Comparison of ENCODE assay signal across 9 mouse cellular contexts in genomic region chr9:108261865-108262264, GRCm38 (mm10). TPM values are rescaled to one million over a fixed set of nuclear protein-coding genes. Genes with fewer than 3 reads are reported as not detected.
DNase-seq lines count a peak whose midpoint lies in the region; ATAC-seq lines count a peak whose summit lies in the region.
"Had no signal": no experiment of that assay in that cellular context is flagged by ENCODE, and none has a peak within 500 bp of the region (broad histone marks: within the 10 kb centered on the region; RNA-seq: fewer than 3 reads in every experiment).

No protein-coding gene starts in this region.

- WGBS in heart, embryonic 15.5 days = 33% methylated on average over 7 of the region's 7 CpGs
- 59% methylated on average over 7 of the region's 7 CpGs for WGBS in liver, embryonic 16.5 days (ENCODE audit: insufficient replicate concordance)

- DNase-seq in gastrocnemius, adult 8-10 months (ENCODE audit: low spot score in 2 of 2) = peak; percentile 39 to 40
- DNase-seq in gastrocnemius, postnatal 4 days (ENCODE audit: low spot score in 2 of 2) = no peak
- DNase-seq in natural killer cell, adult 2 months (ENCODE audit: low spot score in 2 of 2) = no peak
- no peak for DNase-seq in layer of hippocampus, adult 18-20 months (ENCODE audit: low spot score in 2 of 2)
- DNase-seq: adrenal gland, adult 8-10 months had no signal

- peak overlapping the region; percentile 77 for H3K4me3 ChIP-seq in brown adipose tissue, adult 24 weeks (ENCODE audit: insufficient read depth, low read depth, low read length)
- peak overlapping the region; percentile 92 for H3K4me3 ChIP-seq in heart, embryonic 15.5 days
- H3K4me3 ChIP-seq in liver, embryonic 16.5 days (ENCODE audit: low read depth, low read length) = no peak overlapping the region

- no peak for ATAC-seq in heart, embryonic 15.5 days (replicated peaks; ENCODE audit: insufficient number of reproducible peaks, insufficient read depth, low FRiP score, low read depth)
- no peak for ATAC-seq in liver, embryonic 16.5 days (ENCODE audit: low read depth)
- no peak for ATAC-seq in cerebellum, adult (ENCODE audit: insufficient number of reproducible peaks, low FRiP score, low TSS enrichment)

- no peaks in the 10 kb centered on the region for H3K36me3 ChIP-seq in heart, embryonic 15.5 days
- H3K36me3 ChIP-seq in liver, embryonic 16.5 days (ENCODE audit: control insufficient read depth, insufficient read depth) = no peaks in the 10 kb centered on the region

- peaks cover 19% of the 10 kb centered on the region for H3K4me1 ChIP-seq in brown adipose tissue, adult 24 weeks (ENCODE audit: control insufficient read depth, insufficient read depth, insufficient read length, low read length)
- H3K4me1 ChIP-seq in heart, embryonic 15.5 days (replicated peaks) = peaks cover 70% of the 10 kb centered on the region
- peaks cover 21% of the 10 kb centered on the region for H3K4me1 ChIP-seq in liver, embryonic 16.5 days (ENCODE audit: control insufficient read depth, low read depth, low read length)

- peak overlapping the region; percentile 5; the same call in 1 of the 2 replicates for H3K27ac ChIP-seq in brown adipose tissue, adult 24 weeks (replicated peaks; ENCODE audit: low read depth, low read length)
- H3K27ac ChIP-seq in heart, embryonic 15.5 days = peak overlapping the region; percentile 99
- no peak overlapping the region for H3K27ac ChIP-seq in liver, embryonic 16.5 days (ENCODE audit: low read length)

- H3K9ac ChIP-seq in heart, embryonic 15.5 days = peak overlapping the region; percentile 96
- no peak overlapping the region for H3K9ac ChIP-seq in liver, embryonic 16.5 days (ENCODE audit: low read depth, low read length)

- H3K27me3 ChIP-seq in heart, embryonic 15.5 days = no peaks in the 10 kb centered on the region
- no peaks in the 10 kb centered on the region for H3K27me3 ChIP-seq in liver, embryonic 16.5 days (ENCODE audit: control insufficient read depth, insufficient read depth, low read depth, low read length)

- peak overlapping the region; percentile 80 for H3K4me2 ChIP-seq in heart, embryonic 15.5 days
- H3K4me2 ChIP-seq in liver, embryonic 16.5 days (ENCODE audit: low read depth, low read length) = peak overlapping the region; percentile 98

- H3K9me3 ChIP-seq in heart, embryonic 15.5 days (replicated peaks) = no peaks in the 10 kb centered on the region
- no peaks in the 10 kb centered on the region for H3K9me3 ChIP-seq in liver, embryonic 16.5 days (replicated peaks; ENCODE audit: control insufficient read depth, low read length)

RNA-seq across cellular contexts. Expression of gene Dag1, which starts 1.9 kb away (rescaled TPM):
- 100 to 1,000 TPM; 159 to 203 (median 172) TPM for total RNA-seq in gastrocnemius, adult 8-10 months (2022)
- 100 to 1,000 TPM; 400 to 402 TPM for total RNA-seq in gastrocnemius, postnatal 4 days (2021)
- 116 and 133 TPM in 2 replicates for polyA plus RNA-seq in brown adipose tissue, adult 24 weeks (2012; ENCODE audit: insufficient read depth, insufficient read length, missing spikeins)
- polyA plus RNA-seq in heart, embryonic 15.5 days (2015; fragmentation: Nextera tagmentation; extraction: Ambion mirVana) = 128 and 143 TPM in 2 replicates
- 17.0 and 20.4 TPM in 2 replicates for polyA plus RNA-seq in liver, embryonic 16.5 days (2015; fragmentation: Nextera tagmentation; extraction: Ambion mirVana)
- total RNA-seq in layer of hippocampus, adult 18-20 months (2021) = 10 to 100 TPM; 73.4 to 75.4 TPM

RNA-seq across cellular contexts. Expression of gene Nicn1, which starts 28.4 kb away (rescaled TPM):
- total RNA-seq in gastrocnemius, adult 8-10 months (2022) = 10 to 100 TPM in 3 of 4 experiments, 1 to 10 TPM in 1; 8.0 to 13.5 (median 12.4) TPM
- 10 to 100 TPM; 15.9 to 16.7 TPM for total RNA-seq in gastrocnemius, postnatal 4 days (2021)
- 21.6 and 23.1 TPM in 2 replicates for polyA plus RNA-seq in brown adipose tissue, adult 24 weeks (2012; ENCODE audit: insufficient read depth, insufficient read length, missing spikeins)
- polyA plus RNA-seq in heart, embryonic 15.5 days (2015; fragmentation: Nextera tagmentation; extraction: Ambion mirVana) = 23.9 and 29.0 TPM in 2 replicates
- polyA plus RNA-seq in liver, embryonic 16.5 days (2015; fragmentation: Nextera tagmentation; extraction: Ambion mirVana) = 7.4 and 7.6 TPM in 2 replicates
- total RNA-seq in layer of hippocampus, adult 18-20 months (2021) = 100 to 1,000 TPM; 114 to 116 TPM

RNA-seq across cellular contexts. Expression of gene Amt, which starts 34.8 kb away (rescaled TPM):
- 1 to 10 TPM in 1 of 4 experiments, under 1 TPM in 3; 0.32 to 1.3 (median 0.54) TPM for total RNA-seq in gastrocnemius, adult 8-10 months (2022)
- 1 to 10 TPM; 2.4 to 3.1 TPM for total RNA-seq in gastrocnemius, postnatal 4 days (2021)
- polyA plus RNA-seq in brown adipose tissue, adult 24 weeks (2012; ENCODE audit: insufficient read depth, insufficient read length, missing spikeins) = 2.0 and 2.8 TPM in 2 replicates
- 8.2 and 9.1 TPM in 2 replicates for polyA plus RNA-seq in heart, embryonic 15.5 days (2015; fragmentation: Nextera tagmentation; extraction: Ambion mirVana)
- 14.4 and 15.0 TPM in 2 replicates for polyA plus RNA-seq in liver, embryonic 16.5 days (2015; fragmentation: Nextera tagmentation; extraction: Ambion mirVana)
- 10 to 100 TPM; 30.2 to 33.0 TPM for total RNA-seq in layer of hippocampus, adult 18-20 months (2021)

RNA-seq across cellular contexts. Expression of gene Rhoa, which starts 44.1 kb away (rescaled TPM):
- 100 to 1,000 TPM in 2 of 4 experiments, 10 to 100 TPM in 2; 87.6 to 104 (median 99.6) TPM for total RNA-seq in gastrocnemius, adult 8-10 months (2022)
- total RNA-seq in gastrocnemius, postnatal 4 days (2021) = 100 to 1,000 TPM; 272 TPM
- 299 and 302 TPM in 2 replicates for polyA plus RNA-seq in brown adipose tissue, adult 24 weeks (2012; ENCODE audit: insufficient read depth, insufficient read length, missing spikeins)
- 356 and 369 TPM in 2 replicates for polyA plus RNA-seq in heart, embryonic 15.5 days (2015; fragmentation: Nextera tagmentation; extraction: Ambion mirVana)
- 190 and 213 TPM in 2 replicates for polyA plus RNA-seq in liver, embryonic 16.5 days (2015; fragmentation: Nextera tagmentation; extraction: Ambion mirVana)
- total RNA-seq in layer of hippocampus, adult 18-20 months (2021) = 100 to 1,000 TPM; 163 to 172 TPM

RNA-seq across cellular contexts. Expression of gene Tcta, which starts 44.1 kb away (rescaled TPM):
- total RNA-seq in gastrocnemius, adult 8-10 months (2022) = 10 to 100 TPM; 30.8 to 37.3 (median 34.3) TPM
- total RNA-seq in gastrocnemius, postnatal 4 days (2021) = 10 to 100 TPM; 24.7 to 33.9 TPM
- polyA plus RNA-seq in brown adipose tissue, adult 24 weeks (2012; ENCODE audit: insufficient read depth, insufficient read length, missing spikeins) = 24.2 and 32.4 TPM in 2 replicates
- 31.6 and 34.9 TPM in 2 replicates for polyA plus RNA-seq in heart, embryonic 15.5 days (2015; fragmentation: Nextera tagmentation; extraction: Ambion mirVana)
- 14.9 and 15.2 TPM in 2 replicates for polyA plus RNA-seq in liver, embryonic 16.5 days (2015; fragmentation: Nextera tagmentation; extraction: Ambion mirVana)
- total RNA-seq in layer of hippocampus, adult 18-20 months (2021) = 10 to 100 TPM; 29.9 to 31.3 TPM

Comparison
In these comparisons a context has a peak if more than half of its experiments do, and no peak if none do; other contexts are left out.
1. DNase-seq: peak in gastrocnemius, adult 8-10 months (2 of 2); none in gastrocnemius, postnatal 4 days (0 of 2), natural killer cell, adult 2 months (0 of 2) and layer of hippocampus, adult 18-20 months (0 of 2).
2. RNA of gene Nicn1, which starts 28.4 kb away (total RNA-seq): 114 to 116 TPM in layer of hippocampus, adult 18-20 months; 15.9 to 16.7 TPM in gastrocnemius, postnatal 4 days and 8.0 to 13.5 TPM in gastrocnemius, adult 8-10 months; every median in the first group is over 4 times any median in the second.
3. RNA of gene Amt, which starts 34.8 kb away (total RNA-seq): 30.2 to 33.0 TPM in layer of hippocampus, adult 18-20 months; 2.4 to 3.1 TPM in gastrocnemius, postnatal 4 days and 0.32 to 1.3 TPM in gastrocnemius, adult 8-10 months; every median in the first group is over 4 times any median in the second.